Mouse (Mus musculus): Measurements from ENCODE around the gene Vmn1r86.

GRCm38 (mm10) chr7:13159268-13159667 lies 39.6 kb upstream of the Vmn1r86 start, which contains the start of gene Vmn1r88:
- TF ChIP-seq CTCF (IDR thresholded peaks at IDR 0.05; ENCODE audit: insufficient read depth, low read length), result no peak
- no peak for TF ChIP-seq POLR2A (IDR thresholded peaks at IDR 0.05; ENCODE audit: borderline replicate concordance, extremely low read depth, low read depth, low read length)
